Mouse (Mus musculus) heart, embryonic 13.5 days (tissue): ENCODE measurements around the gene Lpar2. TPM values are rescaled to one million over a fixed set of nuclear protein-coding genes. Genes with fewer than 3 reads are reported as not detected.

ENCODE experiments used
- ATAC-seq: fragments of 200-750 bp; cut with Nextera tagmentation; 2 replicates; pipeline ENCODE4 v1.8.0; 2017; ENCODE audit warnings: moderate TSS enrichment; ENCODE audit not compliant: insufficient number of reproducible peaks, low FRiP score, low TSS enrichment; ENCODE audit errors: extremely low read depth
- H3K27ac ChIP-seq: fragments of 300-500 bp; sonication (generic); replicated peaks from 2 replicates; pipeline ENCODE4 v1.5.1; 2015; ENCODE audit warnings: moderate library complexity, mild to moderate bottlenecking, inconsistent platforms
- H3K27me3 ChIP-seq: fragments of 300-500 bp; sonication (generic); replicated peaks from 2 replicates; pipeline ENCODE4 v1.6.1; 2015; ENCODE audit warnings: mild to moderate bottlenecking, inconsistent platforms
- H3K36me3 ChIP-seq: fragments of 300-500 bp; sonication (generic); 2 replicates; pipeline ENCODE4 v1.6.1; 2015; ENCODE audit warnings: mild to moderate bottlenecking, inconsistent platforms
- H3K4me1 ChIP-seq: fragments of 300-500 bp; sonication (generic); 2 replicates; pipeline ENCODE4 v1.6.1; 2015; ENCODE audit warnings: inconsistent platforms
- H3K4me2 ChIP-seq: fragments of 300-500 bp; sonication (generic); 2 replicates; pipeline ENCODE4 v1.6.1; 2015; ENCODE audit warnings: inconsistent platforms, mild to moderate bottlenecking, moderate library complexity
- H3K4me3 ChIP-seq: fragments of 300-500 bp; sonication (generic); 2 replicates; pipeline ENCODE4 v1.5.1; 2015; ENCODE audit warnings: moderate library complexity, mild to moderate bottlenecking, inconsistent platforms
- H3K9ac ChIP-seq: fragments of 300-500 bp; sonication (generic); 2 replicates; pipeline ENCODE4 v1.6.1; 2015; ENCODE audit warnings: inconsistent platforms, mild to moderate bottlenecking, moderate library complexity
- H3K9me3 ChIP-seq: fragments of 300-500 bp; sonication (generic); 2 replicates; pipeline ENCODE4 v1.6.1; 2016; ENCODE audit warnings: inconsistent platforms
- WGBS: fragments of 180-500 bp; shearing (Covaris S2); methylation state at CpG from one replicate; pipeline ENCODE4 v1.1.7; 2015; ENCODE audit warnings: mixed read lengths; 5-methylcytosine and 5-hydroxymethylcytosine counted together
- polyA plus RNA-seq: library from polyadenylated mRNA; unstranded; fragments of >200 nt; fragmentation: Nextera tagmentation; extraction: Ambion mirVana; gene quantifications from 2 replicates; pipeline ENCODE4 v1.2.1, GENCODE M21; 2015

The Lpar2 gene
- polyA plus RNA-seq, 1 experiment from 2014 or later: 0.32 TPM

DNA sequence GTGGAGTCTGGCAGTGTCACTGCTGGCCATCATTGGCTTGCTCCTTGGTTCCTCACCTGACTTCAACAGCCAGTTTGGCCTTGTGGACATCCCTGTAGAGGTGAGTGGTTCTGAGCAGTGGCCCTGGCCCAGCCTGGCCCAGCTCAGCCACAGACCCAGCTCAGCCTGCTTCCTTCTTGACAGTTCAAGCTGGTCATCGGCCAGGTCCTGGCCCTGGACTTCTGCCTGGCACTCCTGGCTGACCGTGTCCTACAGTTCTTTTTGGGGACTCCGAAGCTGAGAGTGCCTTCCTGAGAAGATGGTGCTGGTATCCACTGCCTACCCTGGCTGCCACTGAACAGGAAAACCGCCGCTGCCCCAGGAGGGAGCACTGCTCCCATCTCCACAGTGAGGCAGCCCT is 15.0 kb upstream of the Lpar2 start:
- Histone ChIP-seq H3K36me3 (peaks cover 82% of the 10 kb centered on the region), H3K9ac (no peak overlapping the region), H3K27me3 (no peaks in the 10 kb centered on the region), H3K4me1 (peaks cover 9% of the 10 kb centered on the region), H3K4me2 (no peak overlapping the region), H3K9me3 (no peaks in the 10 kb centered on the region), H3K27ac (no peak overlapping the region), H3K4me3 (no peak overlapping the region)
- no peak for ATAC-seq
- 88% methylated on average over 5 of the region's 5 CpGs for WGBS

DNA sequence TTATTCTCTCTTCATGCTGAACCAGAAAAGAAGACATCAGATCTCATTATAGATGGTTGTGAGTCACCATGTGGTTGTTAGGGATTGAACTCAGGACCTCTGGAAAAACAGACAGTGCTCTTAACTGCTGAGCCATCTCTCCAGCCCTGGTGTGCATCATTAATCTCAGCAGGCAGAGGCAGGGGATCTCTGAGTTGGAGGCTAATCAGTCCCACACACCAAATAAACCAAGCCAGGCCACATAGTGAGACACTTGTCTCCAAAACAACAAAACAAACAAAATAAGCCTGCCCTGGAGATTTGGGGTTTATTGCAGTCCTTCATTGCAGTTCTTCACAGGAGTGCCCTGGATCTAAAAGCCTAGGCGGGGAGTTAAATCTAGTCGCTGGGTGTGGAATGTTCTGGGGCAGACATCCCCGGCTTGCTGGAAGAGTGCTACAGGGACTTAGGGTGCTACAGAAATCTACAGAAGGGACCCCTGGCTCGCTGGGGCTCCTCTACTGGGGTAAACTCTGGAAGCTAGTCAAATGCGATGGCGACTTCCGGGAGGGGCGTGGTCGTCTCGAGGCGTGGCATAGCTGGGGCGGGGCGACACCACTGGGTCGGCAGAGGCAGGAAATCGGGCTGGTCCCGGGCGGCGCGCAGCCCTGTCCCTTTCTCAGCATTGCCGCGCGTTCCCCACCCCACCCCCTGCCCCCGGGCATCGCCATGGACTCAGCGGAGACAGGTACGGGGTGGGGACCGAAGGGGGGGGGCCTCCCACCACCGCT is 13.9 kb upstream of the Lpar2 start, which contains the start of gene Gmip:
Gene Gmip, plus strand, starts transcription at position 586 of the 770 bp plus-strand sequence.
- Histone ChIP-seq H3K9me3 (no peaks in the 10 kb centered on the region), H3K27ac (no peak within 1 kb of the TSS), H3K4me3 (peak within 1 kb of the TSS; percentile 64), H3K9ac (peak within 1 kb of the TSS; percentile 81), H3K4me2 (peak within 1 kb of the TSS; percentile 92), H3K27me3 (no peaks in the 10 kb centered on the region), H3K36me3 (peaks cover 80% of the 10 kb centered on the region), H3K4me1 (peaks cover 9% of the 10 kb centered on the region)
- WGBS: 6% methylated on average over 28 of the region's 28 CpGs
- ATAC-seq: no peak

DNA sequence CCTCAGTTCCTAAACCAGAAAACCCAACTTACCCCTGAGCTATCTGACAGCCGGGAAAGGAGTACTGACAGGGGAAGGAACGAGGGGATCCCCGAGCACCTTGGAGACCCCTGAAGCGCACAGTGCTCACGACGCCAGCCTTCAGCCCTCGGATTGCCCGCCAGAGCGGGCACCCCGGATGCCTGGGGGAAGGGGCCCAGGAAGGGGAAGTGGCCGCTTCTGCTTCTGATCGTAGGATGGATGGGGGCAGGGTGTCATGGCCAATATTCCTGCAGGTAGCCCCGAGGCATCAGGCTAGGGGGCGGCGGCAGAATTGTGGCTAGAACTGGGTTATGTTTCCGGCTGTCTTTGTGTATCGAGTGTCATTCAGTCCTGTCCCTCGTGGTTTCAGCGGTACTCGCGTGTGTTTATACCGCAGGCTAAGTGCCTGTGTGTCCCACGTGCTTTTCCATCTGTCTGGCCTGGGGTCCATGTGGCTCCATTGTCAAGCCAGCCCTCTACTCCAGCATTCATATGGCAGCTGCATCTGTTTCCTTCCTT is 13.3 kb upstream of the Lpar2 start:
- Histone ChIP-seq H3K9ac (peak overlapping the region; percentile 81), H3K27me3 (no peaks in the 10 kb centered on the region), H3K4me3 (peak overlapping the region; percentile 64), H3K4me2 (peak overlapping the region; percentile 92), H3K36me3 (peaks cover 80% of the 10 kb centered on the region), H3K4me1 (peaks cover 9% of the 10 kb centered on the region), H3K27ac (no peak overlapping the region), H3K9me3 (no peaks in the 10 kb centered on the region)
- 2% methylated on average over 23 of the region's 23 CpGs for WGBS
- 0 out of 2 replicates have a peak, but pooled peaks have one; percentile 9 for ATAC-seq

DNA sequence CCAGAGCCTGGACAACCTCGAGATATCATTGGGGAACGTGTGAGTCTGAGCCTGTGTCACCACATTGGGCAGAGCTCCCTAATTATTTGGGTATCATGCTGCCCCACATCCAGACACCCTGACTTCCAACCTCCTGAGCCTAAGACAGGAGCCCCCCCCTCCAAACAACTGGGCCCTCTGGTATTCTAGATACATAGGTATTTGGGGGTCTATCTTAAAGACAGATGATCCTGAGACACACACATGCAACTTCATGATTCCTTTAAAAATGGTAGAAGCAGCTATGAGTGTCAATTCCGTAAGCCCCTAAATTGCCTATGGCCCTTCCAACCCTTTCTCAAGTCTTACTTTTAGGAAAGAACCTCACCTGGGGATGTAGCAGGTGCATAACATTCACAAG is 12.4 kb upstream of the Lpar2 start:
- no peak overlapping the region for H3K4me3 ChIP-seq
- ATAC-seq: no peak
- peak overlapping the region; percentile 92; the same call in 1 of the 2 replicates for H3K4me2 ChIP-seq
- no peak overlapping the region for H3K9ac ChIP-seq
- peaks cover 9% of the 10 kb centered on the region for H3K4me1 ChIP-seq
- peaks cover 80% of the 10 kb centered on the region for H3K36me3 ChIP-seq
- no peaks in the 10 kb centered on the region for H3K27me3 ChIP-seq
- H3K27ac ChIP-seq: no peak overlapping the region
- no peaks in the 10 kb centered on the region for H3K9me3 ChIP-seq
- 47% methylated on average over 3 of the region's 3 CpGs for WGBS

DNA sequence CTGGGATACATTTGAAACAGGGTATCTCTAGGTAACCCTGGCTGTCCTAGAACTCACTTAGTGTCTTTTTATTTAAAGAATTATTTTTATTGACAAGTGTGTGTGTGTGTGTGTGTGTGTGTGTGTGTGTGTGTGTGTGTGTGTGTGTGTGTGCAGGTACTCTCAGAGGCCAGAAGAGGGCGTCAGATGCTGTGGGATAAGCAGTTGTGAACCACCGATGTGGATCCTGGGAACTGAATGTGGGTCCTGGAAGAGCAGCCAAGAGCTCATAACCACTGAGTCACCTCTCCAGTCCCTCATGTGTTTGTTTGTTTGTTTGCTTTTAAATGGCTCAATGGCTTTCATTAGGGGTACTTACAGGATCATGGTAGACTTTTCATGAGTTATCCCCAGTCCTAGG is 7.3 kb upstream of the Lpar2 start:
- Histone ChIP-seq H3K9ac (no peak overlapping the region), H3K36me3 (peaks cover 90% of the 10 kb centered on the region), H3K4me2 (no peak overlapping the region), H3K4me1 (0 out of 2 replicates have a peak, but pooled peaks cover 3% of the 10 kb centered on the region), H3K27me3 (no peaks in the 10 kb centered on the region), H3K4me3 (no peak overlapping the region), H3K9me3 (no peaks in the 10 kb centered on the region), H3K27ac (no peak overlapping the region)
- WGBS: 81% methylated on average over 2 of the region's 2 CpGs
- ATAC-seq: no peak

DNA sequence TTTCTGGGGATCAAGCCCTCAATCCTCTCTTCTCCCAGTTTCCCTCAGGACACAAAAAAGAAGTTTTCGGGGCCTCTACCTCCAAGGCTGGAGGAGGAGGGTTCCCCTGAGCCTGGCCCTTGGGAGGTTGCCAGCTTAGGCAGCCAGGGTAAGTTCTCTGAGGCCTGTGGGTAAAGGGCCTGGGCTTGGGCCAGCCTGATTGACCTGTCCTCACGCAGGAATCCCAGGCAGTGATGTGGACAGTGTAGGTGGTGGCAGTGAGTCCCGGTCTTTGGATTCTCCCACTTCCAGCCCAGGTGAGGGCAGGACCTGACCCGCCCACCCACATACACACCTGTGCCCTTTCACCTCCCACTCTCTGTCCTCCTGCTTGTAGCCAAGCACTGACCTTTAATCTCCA is 6.8 kb upstream of the Lpar2 start:
- Histone ChIP-seq H3K27ac (no peak overlapping the region), H3K9ac (no peak overlapping the region), H3K27me3 (no peaks in the 10 kb centered on the region), H3K4me1 (0 out of 2 replicates have a peak, but pooled peaks cover 3% of the 10 kb centered on the region), H3K9me3 (no peaks in the 10 kb centered on the region), H3K36me3 (peaks cover 86% of the 10 kb centered on the region), H3K4me2 (no peak overlapping the region), H3K4me3 (no peak overlapping the region)
- no peak for ATAC-seq
- WGBS: 88% methylated on average over 4 of the region's 4 CpGs

DNA sequence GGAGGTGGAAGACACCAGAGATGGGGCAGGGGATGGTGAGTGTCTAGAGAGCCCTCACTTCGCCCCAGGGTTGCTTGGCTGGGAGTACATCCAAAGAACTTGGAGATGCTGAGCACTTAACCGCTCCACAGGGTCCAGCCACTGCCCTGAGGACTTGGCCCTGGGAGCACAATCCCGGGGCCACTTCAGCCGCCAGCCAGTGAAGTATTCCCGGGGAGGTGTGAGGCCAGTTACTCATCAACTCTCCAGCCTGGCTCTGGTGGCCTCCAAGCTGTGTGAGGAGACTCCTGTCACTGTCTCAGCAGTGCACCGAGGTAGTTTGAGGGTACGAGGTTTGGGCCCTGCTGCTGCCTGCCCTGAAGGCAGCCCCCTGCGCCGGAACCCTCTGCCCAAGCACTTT is 1.8 kb upstream of the Lpar2 start:
- WGBS: 69% methylated on average over 9 of the region's 9 CpGs
- Histone ChIP-seq H3K4me3 (no peak overlapping the region), H3K4me2 (no peak overlapping the region), H3K27ac (no peak overlapping the region), H3K4me1 (peaks cover 21% of the 10 kb centered on the region), H3K9ac (no peak overlapping the region), H3K36me3 (peaks cover 44% of the 10 kb centered on the region), H3K27me3 (no peaks in the 10 kb centered on the region), H3K9me3 (no peaks in the 10 kb centered on the region)
- no peak for ATAC-seq

DNA sequence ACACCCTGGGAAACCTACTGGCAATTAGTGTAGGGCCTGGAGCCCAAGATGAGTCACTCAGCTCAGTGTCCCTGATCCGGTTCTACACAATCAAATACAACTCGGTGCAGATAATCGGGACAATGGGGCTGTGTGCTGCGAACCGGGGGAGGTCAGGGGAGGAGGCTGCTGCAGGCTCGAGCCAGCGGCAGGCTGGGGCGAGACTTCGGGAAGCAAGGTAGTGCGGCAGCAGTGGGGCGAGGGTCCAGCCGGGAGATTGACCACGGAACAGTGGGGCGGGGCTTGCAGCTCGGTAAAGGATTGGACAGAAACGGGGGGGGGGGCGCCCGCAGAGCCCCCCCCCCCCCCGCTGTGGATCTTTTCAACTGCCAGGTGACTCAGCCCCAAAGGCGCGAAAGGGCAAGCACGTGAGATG is 251 bp upstream of the Lpar2 start:
- no peak for ATAC-seq
- no peaks in the 10 kb centered on the region for H3K9me3 ChIP-seq
- peak overlapping the region; percentile 69 for H3K4me3 ChIP-seq
- H3K27ac ChIP-seq: 0 out of 2 replicates have a peak overlapping the region, but pooled peaks have one; percentile 20
- peak overlapping the region; percentile 88 for H3K4me2 ChIP-seq
- peaks cover 18% of the 10 kb centered on the region for H3K4me1 ChIP-seq
- no peaks in the 10 kb centered on the region for H3K27me3 ChIP-seq
- 2% methylated on average over 16 of the region's 22 CpGs for WGBS
- peaks cover 35% of the 10 kb centered on the region for H3K36me3 ChIP-seq
- peak overlapping the region; percentile 83 for H3K9ac ChIP-seq

DNA sequence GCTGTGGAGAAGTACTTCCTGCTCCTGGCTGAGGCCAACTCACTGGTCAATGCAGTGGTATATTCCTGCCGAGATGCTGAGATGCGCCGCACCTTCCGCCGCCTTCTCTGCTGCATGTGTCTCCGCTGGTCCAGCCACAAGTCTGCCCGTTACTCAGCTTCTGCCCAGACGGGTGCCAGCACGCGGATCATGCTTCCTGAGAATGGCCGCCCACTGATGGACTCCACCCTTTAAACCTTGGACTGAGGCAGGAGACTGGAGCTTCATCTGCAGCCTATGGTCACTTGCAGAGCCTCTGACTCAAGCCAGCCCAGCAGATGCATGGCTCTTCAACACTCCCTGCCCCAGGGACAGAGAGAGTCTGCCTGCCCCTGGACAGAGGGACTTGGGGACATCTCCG is 4.1 kb downstream of the Lpar2 start:
- Histone ChIP-seq H3K9me3 (no peaks in the 10 kb centered on the region), H3K27ac (no peak overlapping the region), H3K27me3 (no peaks in the 10 kb centered on the region), H3K36me3 (peaks cover 19% of the 10 kb centered on the region), H3K4me3 (no peak overlapping the region), H3K4me2 (no peak overlapping the region), H3K4me1 (peaks cover 31% of the 10 kb centered on the region), H3K9ac (no peak overlapping the region)
- ATAC-seq: no peak
- 85% methylated on average over 12 of the region's 12 CpGs for WGBS

DNA sequence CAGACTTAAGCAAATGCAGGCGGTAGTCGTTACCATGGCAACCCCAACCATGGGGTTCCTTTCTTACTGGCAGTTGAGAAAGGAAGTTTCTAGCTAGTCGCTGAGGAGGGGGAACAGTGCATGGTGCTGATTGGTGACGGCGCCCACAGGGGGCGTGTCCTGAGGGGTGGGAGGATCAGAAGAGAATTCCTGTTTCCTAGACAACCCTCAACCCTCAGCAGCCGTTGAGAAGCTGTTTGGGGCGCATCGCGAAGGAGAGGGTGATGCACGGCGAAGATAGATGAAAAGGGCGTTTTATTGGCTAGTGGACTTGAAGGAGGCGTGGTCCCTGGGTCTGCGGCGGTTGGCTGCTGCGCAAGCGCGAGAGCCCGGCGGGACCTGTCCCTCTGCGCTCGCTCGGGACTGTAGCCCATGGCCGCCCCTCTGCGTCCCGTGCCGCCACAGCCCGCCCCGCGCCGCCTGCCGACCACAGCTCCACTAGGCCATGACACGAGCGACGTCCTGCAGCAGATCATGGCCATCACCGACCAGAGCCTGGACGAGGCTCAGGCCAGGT is 10.1 kb downstream of the Lpar2 start, which contains the start of gene Pbx4:
Gene Pbx4, plus strand, starts transcription at position 194 of the 556 bp plus-strand sequence.
- Histone ChIP-seq H3K27me3 (peaks cover 10% of the 10 kb centered on the region), H3K4me1 (peaks cover 20% of the 10 kb centered on the region), H3K36me3 (0 out of 2 replicates have a peak, but pooled peaks cover 6% of the 10 kb centered on the region), H3K27ac (0 out of 2 replicates have a peak within 1 kb of the TSS, but pooled peaks have one; percentile 17), H3K9me3 (no peaks in the 10 kb centered on the region), H3K9ac (peak within 1 kb of the TSS; percentile 82), H3K4me2 (peak within 1 kb of the TSS; percentile 92), H3K4me3 (peak within 1 kb of the TSS; percentile 63)
- WGBS: under 1% methylated on average over 38 of the region's 38 CpGs
- peak; percentile 79 for ATAC-seq

DNA sequence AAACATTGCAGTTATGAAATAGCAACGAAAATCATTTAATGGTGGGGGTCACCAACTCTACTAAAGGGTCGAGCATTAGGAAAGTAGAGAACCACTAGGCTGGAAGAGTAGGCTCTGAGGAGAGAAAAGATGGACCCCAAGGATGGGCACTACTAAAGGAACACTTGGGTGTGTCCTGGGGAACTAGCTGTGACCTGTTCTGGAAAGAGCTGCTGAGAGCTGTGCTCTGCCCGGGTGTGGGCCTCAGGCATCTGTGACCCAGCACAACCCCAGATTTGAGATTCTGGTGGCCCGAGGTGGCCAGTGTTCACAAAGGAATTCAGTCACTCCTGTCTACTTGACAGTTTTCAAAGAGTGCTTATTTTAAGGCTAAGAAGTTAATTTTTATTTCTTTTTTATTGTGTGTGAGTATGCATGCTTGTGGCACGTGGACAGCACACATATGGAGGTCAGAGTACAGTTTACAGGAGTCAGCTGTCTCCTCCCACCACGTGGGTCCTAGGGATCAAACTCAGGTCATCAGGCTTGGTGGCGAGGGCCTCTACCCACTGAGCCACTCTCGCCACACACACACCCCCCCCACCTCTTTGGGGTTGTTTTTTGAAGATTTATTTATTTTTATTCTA is 14.9 kb downstream of the Lpar2 start:
- 60% methylated on average over 8 of the region's 8 CpGs for WGBS

More for the DNA sequence above, 14.9 kb downstream of the Lpar2 start:
- no peak for ATAC-seq
- Histone ChIP-seq H3K4me2 (no peak overlapping the region), H3K4me3 (no peak overlapping the region), H3K9me3 (no peaks in the 10 kb centered on the region), H3K4me1 (peaks cover 7% of the 10 kb centered on the region), H3K27me3 (peaks cover 10% of the 10 kb centered on the region), H3K27ac (no peak overlapping the region), H3K36me3 (no peaks in the 10 kb centered on the region), H3K9ac (no peak overlapping the region)
